Mouse (Mus musculus) cortical plate, adult 2 months (tissue): Measurements from ENCODE around the gene Dnajb1.

Experiments
- CTCF ChIP-seq: fragments of 200-500 bp; IDR thresholded peaks from 2 replicates; pipeline ENCODE4 v1.5.1; 2011; ENCODE audit warnings: mild to moderate bottlenecking, control low read depth, low read length; ENCODE audit not compliant: insufficient read depth; ENCODE audit errors: extremely low read depth
- POLR2A ChIP-seq: fragments of 200-500 bp; IDR thresholded peaks from 2 replicates; pipeline ENCODE4 v1.6.1; 2011; ENCODE audit warnings: mild to moderate bottlenecking, low read length, control low read depth; ENCODE audit not compliant: insufficient read depth; ENCODE audit errors: extremely low read depth

GRCm38 (mm10) chr8:83599814-83600213, 8.2 kb upstream of the Dnajb1 start:
- TF ChIP-seq CTCF (no peak), POLR2A (no peak)
